Mouse (Mus musculus) liver, embryonic 12.5 days (tissue): ENCODE measurements around the gene Scube3. TPM values are rescaled to one million over a fixed set of nuclear protein-coding genes. Genes with fewer than 3 reads are reported as not detected.

Experiments
- ATAC-seq: fragments of 200-750 bp; cut with Nextera tagmentation; 2 replicates; pipeline ENCODE4 v1.8.0; 2017; ENCODE audit warnings: moderate number of reproducible peaks, mild to moderate bottlenecking, moderate library complexity
- H3K27ac ChIP-seq: fragments of 300-500 bp; sonication (generic); 2 replicates; pipeline ENCODE4 v1.5.1; 2016; ENCODE audit warnings: mild to moderate bottlenecking
- H3K27me3 ChIP-seq: fragments of 300-500 bp; sonication (generic); replicated peaks from 2 replicates; pipeline ENCODE4 v1.6.1; 2016; ENCODE audit warnings: mild to moderate bottlenecking, moderate library complexity
- H3K36me3 ChIP-seq: fragments of 300-500 bp; sonication (generic); 2 replicates; pipeline ENCODE4 v1.6.1; 2016; ENCODE audit warnings: mild to moderate bottlenecking, moderate library complexity
- H3K4me1 ChIP-seq: fragments of 300-500 bp; sonication (generic); 2 replicates; pipeline ENCODE4 v1.6.1; 2016
- H3K4me2 ChIP-seq: fragments of 300-500 bp; sonication (generic); 2 replicates; pipeline ENCODE4 v1.6.1; 2016; ENCODE audit warnings: mild to moderate bottlenecking, moderate library complexity
- H3K4me3 ChIP-seq: fragments of 300-500 bp; sonication (generic); 2 replicates; pipeline ENCODE4 v1.5.1; 2016; ENCODE audit warnings: mild to moderate bottlenecking, moderate library complexity
- H3K9ac ChIP-seq: fragments of 300-500 bp; sonication (generic); 2 replicates; pipeline ENCODE4 v1.6.1; 2016; ENCODE audit warnings: mild to moderate bottlenecking, moderate library complexity
- H3K9me3 ChIP-seq: fragments of 300-500 bp; sonication (generic); replicated peaks from 2 replicates; pipeline ENCODE4 v1.6.1; 2016; ENCODE audit warnings: mild to moderate bottlenecking, moderate library complexity
- WGBS: fragments of 180-500 bp; shearing (Covaris S2); methylation state at CpG from one replicate; pipeline ENCODE4 v1.1.7; 2016; ENCODE audit not compliant: insufficient replicate concordance; 5-methylcytosine and 5-hydroxymethylcytosine counted together
- polyA plus RNA-seq: library from polyadenylated mRNA; unstranded; fragments of >200 nt; fragmentation: Nextera tagmentation; extraction: Ambion mirVana; gene quantifications from 2 replicates; pipeline ENCODE4 v1.2.1, GENCODE M21; 2016

The Scube3 gene
- polyA plus RNA-seq, 1 experiment from 2014 or later, result 0.91 TPM

GRCm38 (mm10) chr17:28135496-28135895, 6.4 kb upstream of the Scube3 start:
- Histone ChIP-seq H3K27me3 (peaks cover 55% of the 10 kb centered on the region), H3K36me3 (no peaks in the 10 kb centered on the region), H3K4me3 (no peak overlapping the region), H3K27ac (no peak overlapping the region), H3K4me2 (no peak overlapping the region), H3K4me1 (peaks cover 3% of the 10 kb centered on the region; the same call in 1 of the 2 replicates), H3K9me3 (no peaks in the 10 kb centered on the region), H3K9ac (no peak overlapping the region)
- no peak for ATAC-seq
- WGBS, result 54% methylated on average over 3 of the region's 3 CpGs

GRCm38 (mm10) chr17:28136266-28136665, 5.7 kb upstream of the Scube3 start:
- H3K4me2 ChIP-seq, result no peak overlapping the region
- peaks cover 63% of the 10 kb centered on the region for H3K27me3 ChIP-seq
- WGBS, result 27% methylated on average over 5 of the region's 5 CpGs
- no peaks in the 10 kb centered on the region for H3K36me3 ChIP-seq
- H3K9ac ChIP-seq, result no peak overlapping the region
- no peak overlapping the region for H3K4me3 ChIP-seq
- peaks cover 3% of the 10 kb centered on the region; the same call in 1 of the 2 replicates for H3K4me1 ChIP-seq
- no peaks in the 10 kb centered on the region for H3K9me3 ChIP-seq
- no peak overlapping the region for H3K27ac ChIP-seq
- no peak for ATAC-seq

- Histone ChIP-seq H3K9me3 (no peaks in the 10 kb centered on the region), H3K27me3 (peaks cover 80% of the 10 kb centered on the region), H3K4me1 (peaks cover 13% of the 10 kb centered on the region), H3K36me3 (no peaks in the 10 kb centered on the region), H3K4me2 (no peak overlapping the region), H3K4me3 (no peak overlapping the region), H3K27ac (no peak overlapping the region), H3K9ac (no peak overlapping the region)
- WGBS, result 69% methylated on average over 8 of the region's 8 CpGs
- ATAC-seq, result no peak
These were observed 3.9 kb upstream of the Scube3 start for GRCm38 (mm10) chr17:28138013-28138412.

- Histone ChIP-seq H3K4me1 (peaks cover 17% of the 10 kb centered on the region), H3K4me2 (no peak overlapping the region), H3K27ac (no peak overlapping the region), H3K27me3 (peaks cover 87% of the 10 kb centered on the region), H3K4me3 (no peak overlapping the region), H3K36me3 (no peaks in the 10 kb centered on the region), H3K9me3 (no peaks in the 10 kb centered on the region), H3K9ac (no peak overlapping the region)
- ATAC-seq, result no peak
- 64% methylated on average over 9 of the region's 9 CpGs for WGBS
These were observed 3.3 kb upstream of the Scube3 start for GRCm38 (mm10) chr17:28138685-28139084.

- ATAC-seq, result no peak
- peaks cover 34% of the 10 kb centered on the region for H3K4me1 ChIP-seq
- 12% methylated on average over 13 of the region's 13 CpGs for WGBS
- no peak overlapping the region for H3K27ac ChIP-seq
- no peak overlapping the region for H3K4me3 ChIP-seq
- peaks cover 96% of the 10 kb centered on the region for H3K27me3 ChIP-seq
- H3K9ac ChIP-seq, result no peak overlapping the region
- no peaks in the 10 kb centered on the region for H3K36me3 ChIP-seq
- no peak overlapping the region for H3K4me2 ChIP-seq
- no peaks in the 10 kb centered on the region for H3K9me3 ChIP-seq
These were observed 1.3 kb upstream of the Scube3 start for GRCm38 (mm10) chr17:28140431-28141204.

- peaks cover 39% of the 10 kb centered on the region for H3K4me1 ChIP-seq
- peak overlapping the region; percentile 59 for H3K4me3 ChIP-seq
- no peak overlapping the region for H3K27ac ChIP-seq
- H3K9ac ChIP-seq, result no peak overlapping the region
- peak overlapping the region; percentile 73 for H3K4me2 ChIP-seq
- H3K27me3 ChIP-seq, result peaks cover 100% of the 10 kb centered on the region
- H3K36me3 ChIP-seq, result no peaks in the 10 kb centered on the region
- ATAC-seq, result no peak
- no peaks in the 10 kb centered on the region for H3K9me3 ChIP-seq
- 4% methylated on average over 15 of the region's 15 CpGs for WGBS
These were observed 713 bp upstream of the Scube3 start for GRCm38 (mm10) chr17:28141205-28141650.

GRCm38 (mm10) chr17:28142700-28143610, 1.0 kb downstream of the Scube3 start:
- Histone ChIP-seq H3K9ac (peak overlapping the region; percentile 57), H3K36me3 (no peaks in the 10 kb centered on the region), H3K4me2 (peak overlapping the region; percentile 73), H3K27me3 (peaks cover 99% of the 10 kb centered on the region), H3K27ac (peak overlapping the region; percentile 21; the same call in 1 of the 2 replicates), H3K4me3 (peak overlapping the region; percentile 59), H3K9me3 (no peaks in the 10 kb centered on the region), H3K4me1 (peaks cover 42% of the 10 kb centered on the region)
- no peak for ATAC-seq
- WGBS, result 2% methylated on average over 33 of the region's 33 CpGs

- no peak overlapping the region for H3K9ac ChIP-seq
- H3K27ac ChIP-seq, result no peak overlapping the region
- H3K36me3 ChIP-seq, result no peaks in the 10 kb centered on the region
- peak overlapping the region; percentile 59; the same call in 1 of the 2 replicates for H3K4me3 ChIP-seq
- WGBS, result under 1% methylated on average over 9 of the region's 9 CpGs
- no peak for ATAC-seq
- H3K27me3 ChIP-seq, result peaks cover 99% of the 10 kb centered on the region
- peaks cover 42% of the 10 kb centered on the region for H3K4me1 ChIP-seq
- no peaks in the 10 kb centered on the region for H3K9me3 ChIP-seq
- H3K4me2 ChIP-seq, result peak overlapping the region; percentile 73
These were observed 1.8 kb downstream of the Scube3 start for GRCm38 (mm10) chr17:28143751-28144150.

GRCm38 (mm10) chr17:28144241-28144640, 2.3 kb downstream of the Scube3 start:
- peak overlapping the region; percentile 73 for H3K4me2 ChIP-seq
- peaks cover 42% of the 10 kb centered on the region for H3K4me1 ChIP-seq
- H3K9ac ChIP-seq, result no peak overlapping the region
- no peak overlapping the region for H3K4me3 ChIP-seq
- no peaks in the 10 kb centered on the region for H3K36me3 ChIP-seq
- 8% methylated on average over 6 of the region's 6 CpGs for WGBS
- no peak for ATAC-seq
- no peaks in the 10 kb centered on the region for H3K9me3 ChIP-seq
- no peak overlapping the region for H3K27ac ChIP-seq
- H3K27me3 ChIP-seq, result peaks cover 99% of the 10 kb centered on the region

GRCm38 (mm10) chr17:28148288-28148687, 6.3 kb downstream of the Scube3 start:
- H3K9me3 ChIP-seq, result no peaks in the 10 kb centered on the region
- H3K4me3 ChIP-seq, result no peak overlapping the region
- ATAC-seq, result no peak
- H3K27me3 ChIP-seq, result peaks cover 78% of the 10 kb centered on the region
- peaks cover 29% of the 10 kb centered on the region for H3K4me1 ChIP-seq
- no peak overlapping the region for H3K4me2 ChIP-seq
- 62% methylated on average over 3 of the region's 3 CpGs for WGBS
- H3K36me3 ChIP-seq, result no peaks in the 10 kb centered on the region
- no peak overlapping the region for H3K9ac ChIP-seq
- H3K27ac ChIP-seq, result no peak overlapping the region

GRCm38 (mm10) chr17:28149734-28150133, 7.8 kb downstream of the Scube3 start:
- no peak for ATAC-seq
- H3K4me3 ChIP-seq, result no peak overlapping the region
- H3K36me3 ChIP-seq, result no peaks in the 10 kb centered on the region
- no peaks in the 10 kb centered on the region for H3K9me3 ChIP-seq
- H3K27ac ChIP-seq, result no peak overlapping the region
- peaks cover 15% of the 10 kb centered on the region for H3K4me1 ChIP-seq
- WGBS, result 62% methylated on average over 8 of the region's 8 CpGs
- no peak overlapping the region for H3K9ac ChIP-seq
- no peak overlapping the region for H3K4me2 ChIP-seq
- H3K27me3 ChIP-seq, result peaks cover 63% of the 10 kb centered on the region

GRCm38 (mm10) chr17:28150456-28150855, 8.5 kb downstream of the Scube3 start:
- Histone ChIP-seq H3K9me3 (no peaks in the 10 kb centered on the region), H3K4me1 (peaks cover 10% of the 10 kb centered on the region; the same call in 1 of the 2 replicates), H3K9ac (no peak overlapping the region), H3K27ac (no peak overlapping the region), H3K27me3 (peaks cover 60% of the 10 kb centered on the region), H3K36me3 (no peaks in the 10 kb centered on the region), H3K4me2 (no peak overlapping the region), H3K4me3 (no peak overlapping the region)
- no peak for ATAC-seq
- 53% methylated on average over 12 of the region's 12 CpGs for WGBS
